Mouse (Mus musculus) spleen, adult 2 months (tissue): ENCODE data around the gene Marcks.
"Not testable (repeated sequence)": the region's sequence is repeated elsewhere in the genome, so short reads cannot be mapped to it uniquely, and the experiment has no call there.

ENCODE experiments used
- CTCF ChIP-seq: fragments of 200-500 bp; IDR thresholded peaks from 2 replicates; pipeline ENCODE4 v1.5.1; 2011; ENCODE audit warnings: mild to moderate bottlenecking, inconsistent platforms; ENCODE audit not compliant: insufficient read depth, insufficient read length, insufficient replicate concordance; ENCODE audit errors: extremely low read depth
- POLR2A ChIP-seq: fragments of 200-500 bp; IDR thresholded peaks from 2 replicates; pipeline ENCODE4 v1.6.1; 2011; ENCODE audit warnings: low read depth, low read length, inconsistent platforms

DNA sequence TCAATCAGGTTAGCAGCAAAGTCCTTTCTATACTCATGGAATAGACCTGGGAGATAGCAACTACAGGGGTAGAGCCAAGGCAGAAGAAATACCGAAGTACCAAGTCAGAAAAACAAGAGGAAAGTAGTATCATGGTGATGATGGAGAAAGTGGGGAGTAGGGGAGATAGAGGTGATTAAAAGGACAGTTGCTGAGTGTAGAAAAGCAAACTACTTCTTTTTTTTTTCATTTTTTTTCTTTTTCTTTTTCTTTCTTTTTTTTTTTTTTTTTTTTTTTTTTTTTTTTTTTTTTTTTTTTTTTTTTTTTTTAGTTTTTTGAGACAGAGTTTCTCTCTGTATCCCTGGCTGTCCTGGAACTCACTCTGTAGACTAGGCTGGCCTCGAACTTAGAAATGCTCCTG, 54.6 kb downstream of the Marcks start:
- not testable (repeated sequence) for TF ChIP-seq POLR2A, CTCF
